Mouse (Mus musculus) urinary bladder, postnatal 14 days (tissue): ENCODE measurements around the gene Mettl23.
A peak's percentile ranks its signal among the peaks of the same experiment; 100 is the strongest.

ENCODE experiments used
- DNase-seq: peaks from one replicate; pipeline ENCODE4 v3.0.0; 2021; ENCODE audit warnings: low spot score

The Mettl23 gene

GRCm38 (mm10) chr11:116843261-116844233 lies at the start of gene Mettl23, which contains the start of gene Jmjd6:
Gene Mettl23, plus strand, starts transcription at chr11:116843278.
Gene Jmjd6, minus strand, starts transcription at chr11:116843449.
- peak; percentile 98 for DNase-seq

- no peak for DNase-seq
Observed at GRCm38 (mm10) chr11:116799364-116799763, 43.7 kb upstream of the Mettl23 start.

- no peak for DNase-seq
Observed at GRCm38 (mm10) chr11:116801106-116801505, 42.0 kb upstream of the Mettl23 start.

- DNase-seq, result no peak
Observed at GRCm38 (mm10) chr11:116802709-116803108, 40.4 kb upstream of the Mettl23 start.

GRCm38 (mm10) chr11:116806136-116807071 lies 36.7 kb upstream of the Mettl23 start:
- DNase-seq, result no peak

- DNase-seq, result no peak
Observed at GRCm38 (mm10) chr11:116807116-116807515, 36.0 kb upstream of the Mettl23 start.

- no peak for DNase-seq
Observed at GRCm38 (mm10) chr11:116807526-116807925, 35.6 kb upstream of the Mettl23 start.

- peak; percentile 85 for DNase-seq
Observed at GRCm38 (mm10) chr11:116807938-116808606, 35.0 kb upstream of the Mettl23 start.

GRCm38 (mm10) chr11:116808811-116809395 lies 34.2 kb upstream of the Mettl23 start:
- DNase-seq, result no peak

- no peak for DNase-seq
Observed at GRCm38 (mm10) chr11:116809520-116809919, 33.6 kb upstream of the Mettl23 start.

- no peak for DNase-seq
Observed at GRCm38 (mm10) chr11:116810528-116810927, 32.5 kb upstream of the Mettl23 start.

- DNase-seq, result peak; percentile 46
Observed at GRCm38 (mm10) chr11:116810983-116811901, 31.8 kb upstream of the Mettl23 start.

- DNase-seq, result no peak
Observed at GRCm38 (mm10) chr11:116812793-116813529, 30.1 kb upstream of the Mettl23 start.

GRCm38 (mm10) chr11:116813610-116814009 lies 29.5 kb upstream of the Mettl23 start:
- DNase-seq, result no peak

GRCm38 (mm10) chr11:116814076-116814883 lies 28.8 kb upstream of the Mettl23 start:
- peak; percentile 56 for DNase-seq

- DNase-seq, result no peak
Observed at GRCm38 (mm10) chr11:116814884-116815415, 28.1 kb upstream of the Mettl23 start.

GRCm38 (mm10) chr11:116816769-116817168 lies 26.3 kb upstream of the Mettl23 start:
- DNase-seq, result peak; percentile 57

- DNase-seq, result no peak
Observed at GRCm38 (mm10) chr11:116817567-116817966, 25.5 kb upstream of the Mettl23 start.
